In the genomic region with DNA sequence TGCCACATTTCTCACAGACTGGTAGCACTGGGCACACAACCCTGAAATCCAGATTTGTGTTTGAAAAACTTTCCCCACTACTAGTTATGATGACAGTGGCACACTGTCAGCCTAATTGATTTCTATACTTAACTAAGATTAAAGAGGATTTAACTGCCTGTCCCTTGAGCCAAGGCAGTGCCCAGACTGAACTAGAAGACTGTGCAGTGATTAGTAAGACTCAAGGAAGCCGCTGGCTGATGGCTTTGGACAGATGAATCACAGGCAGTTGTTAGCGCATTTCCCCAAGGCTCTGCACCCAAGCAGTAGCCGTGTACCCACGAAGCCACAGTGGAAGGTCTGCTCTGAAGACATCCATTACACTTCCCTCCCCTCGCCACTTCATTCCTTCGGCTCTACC, we compare ENCODE assay signal across 23 mouse cellular contexts.
A peak's percentile ranks its signal among the peaks of the same experiment; 100 is the strongest.
DNase-seq lines count a peak whose midpoint lies in the region; ATAC-seq and TF ChIP-seq lines count a peak whose summit lies in the region.
"Had no signal": no experiment of that assay in that cellular context is flagged by ENCODE, and none has a peak within 500 bp of the region (broad histone marks: within the 10 kb centered on the region; RNA-seq: fewer than 3 reads in every experiment).

No protein-coding gene starts in this region.

- POLR2A ChIA-PET in Patski (lab: Charles Lee): no interaction called here

- no peak overlapping the region for H3K4me3 ChIP-seq in midbrain, embryonic 14.5 days (replicated peaks; ENCODE audit: low read depth, low read length)
- H3K4me3 ChIP-seq in intestine, postnatal 0 days (ENCODE audit: low read depth, low read length): no peak overlapping the region
- H3K4me3 ChIP-seq: embryonic facial prominence, embryonic 10.5 days; embryonic facial prominence, embryonic 12.5 days; forebrain, embryonic 10.5 days; forebrain, embryonic 12.5 days had no signal

- no peak for TF ChIP-seq CTCF in Patski (IDR thresholded peaks at IDR 0.05)
- TF ChIP-seq CTCF in intestine, postnatal 0 days (IDR thresholded peaks at IDR 0.05; ENCODE audit: low read depth): no peak

- in situ Hi-C loops in Patski (cut with MboI; ENCODE audit: low pct_unique_long_range_greater_than_20kb): no loop called here

- no peak overlapping the region for H3K4me2 ChIP-seq in midbrain, embryonic 14.5 days (ENCODE audit: low read length)
- no peak overlapping the region for H3K4me2 ChIP-seq in intestine, postnatal 0 days (replicated peaks; ENCODE audit: low read depth)
- H3K4me2 ChIP-seq: embryonic facial prominence, embryonic 12.5 days; forebrain, embryonic 12.5 days had no signal

- H3K9ac ChIP-seq in midbrain, embryonic 14.5 days (replicated peaks; ENCODE audit: low read length): no peak overlapping the region
- no peak overlapping the region for H3K9ac ChIP-seq in intestine, postnatal 0 days (ENCODE audit: low read depth, low read length)
- H3K9ac ChIP-seq: embryonic facial prominence, embryonic 12.5 days; forebrain, embryonic 12.5 days had no signal

- WGBS in midbrain, embryonic 14.5 days: 93% methylated on average over 6 of the region's 6 CpGs
- WGBS in intestine, postnatal 0 days: 93% methylated on average over 6 of the region's 6 CpGs

- no peaks in the 10 kb centered on the region for H3K9me3 ChIP-seq in midbrain, embryonic 14.5 days (ENCODE audit: control insufficient read depth, low read length)
- no peaks in the 10 kb centered on the region; the same call in 1 of the 2 replicates for H3K9me3 ChIP-seq in intestine, postnatal 0 days (ENCODE audit: control insufficient read depth)
- H3K9me3 ChIP-seq: embryonic facial prominence, embryonic 10.5 days; embryonic facial prominence, embryonic 12.5 days; forebrain, embryonic 12.5 days had no signal

- H3K36me3 ChIP-seq in midbrain, embryonic 14.5 days (ENCODE audit: control insufficient read depth, insufficient read depth, low read length): peaks cover 11% of the 10 kb centered on the region
- peaks cover 56% of the 10 kb centered on the region for H3K36me3 ChIP-seq in intestine, postnatal 0 days (ENCODE audit: control insufficient read depth, insufficient read depth)
- H3K36me3 ChIP-seq: G1E had no signal

- no peaks in the 10 kb centered on the region for H3K27me3 ChIP-seq in Patski
- H3K27me3 ChIP-seq in midbrain, embryonic 14.5 days (ENCODE audit: control insufficient read depth, insufficient read depth, low read length): no peaks in the 10 kb centered on the region
- no peaks in the 10 kb centered on the region for H3K27me3 ChIP-seq in intestine, postnatal 0 days (replicated peaks; ENCODE audit: control insufficient read depth, insufficient read depth, low read length)
- H3K27me3 ChIP-seq: CH12.LX; embryonic facial prominence, embryonic 12.5 days; forebrain, embryonic 12.5 days had no signal

- peak; percentile 16 for DNase-seq in 416B (ENCODE audit: low read depth)
- no peak for DNase-seq in Patski (ENCODE audit: low read depth, low spot score)
- DNase-seq in gonadal fat pad, adult 2 months (ENCODE audit: low read depth): peak; percentile 58
- DNase-seq in midbrain, embryonic 14.5 days: no peak
- DNase-seq: adrenal gland, adult 2 months; adrenal gland, postnatal 10 days; adrenal gland, postnatal 25 days; B cell, adult 2 months; cerebellum, adult 11-12 months; cerebellum, adult 2 months; cerebellum, adult 9-10 months; cerebellum, postnatal 10 days; cerebellum, postnatal 25 days had no signal

- no peak overlapping the region for H3K27ac ChIP-seq in midbrain, embryonic 14.5 days (replicated peaks; ENCODE audit: low read depth, low read length)
- H3K27ac ChIP-seq in intestine, postnatal 0 days (ENCODE audit: low read depth, low read length): no peak overlapping the region
- H3K27ac ChIP-seq: embryonic facial prominence, embryonic 10.5 days; embryonic facial prominence, embryonic 12.5 days; forebrain, embryonic 10.5 days; forebrain, embryonic 12.5 days had no signal

- no peaks in the 10 kb centered on the region for H3K4me1 ChIP-seq in midbrain, embryonic 14.5 days (ENCODE audit: control insufficient read depth, insufficient read depth, low read length)
- H3K4me1 ChIP-seq in intestine, postnatal 0 days (replicated peaks; ENCODE audit: control insufficient read depth, insufficient read depth, low read length): 0 out of 2 replicates have a peak, but pooled peaks cover 4% of the 10 kb centered on the region
- H3K4me1 ChIP-seq: forebrain, embryonic 12.5 days had no signal

- peak; percentile 41 for ATAC-seq in Patski
- no peak for ATAC-seq in midbrain, embryonic 14.5 days (ENCODE audit: low FRiP score, low TSS enrichment)
- no peak for ATAC-seq in intestine, postnatal 0 days
- ATAC-seq: CD4-positive, CD25-positive, alpha-beta regulatory T cell, adult 4 months; forebrain, embryonic 14.5 days; forebrain, embryonic 16.5 days had no signal

- CTCF ChIA-PET in Patski (lab: Charles Lee): no interaction called here

Comparison
In these comparisons a context has a peak if more than half of its experiments do, and no peak if none do; other contexts are left out.
1. DNase-seq: peak in 416B (single experiment) and gonadal fat pad, adult 2 months (single experiment); none in Patski (single experiment) and midbrain, embryonic 14.5 days (single experiment).